Mouse (Mus musculus): ENCODE measurements around the gene Kremen1.

The Kremen1 gene

DNA sequence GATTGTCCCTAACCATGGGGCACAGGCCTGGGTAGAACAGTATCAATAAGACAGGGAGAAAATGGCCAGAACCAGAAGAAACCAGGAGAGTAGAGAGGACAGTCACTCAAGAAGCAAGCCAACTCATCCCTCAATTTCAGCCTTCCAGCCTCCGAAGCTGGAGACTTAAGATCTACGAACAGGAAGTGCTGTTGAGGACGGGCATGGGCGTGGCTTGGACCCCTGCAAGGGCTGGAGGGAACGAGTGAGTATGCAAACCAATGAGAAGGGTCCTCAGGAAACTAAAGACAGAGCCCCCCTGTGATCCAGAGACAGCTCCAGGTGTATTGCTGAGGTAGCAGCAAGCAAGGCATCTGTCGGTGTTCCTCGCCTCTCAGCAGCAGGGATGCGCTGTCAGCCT lies 97.0 kb downstream of the Kremen1 start:
- DNase-seq: no peak

- no peak for DNase-seq
Measured at GRCm38 (mm10) chr11:5163421-5163820, 97.9 kb downstream of the Kremen1 start.

DNA sequence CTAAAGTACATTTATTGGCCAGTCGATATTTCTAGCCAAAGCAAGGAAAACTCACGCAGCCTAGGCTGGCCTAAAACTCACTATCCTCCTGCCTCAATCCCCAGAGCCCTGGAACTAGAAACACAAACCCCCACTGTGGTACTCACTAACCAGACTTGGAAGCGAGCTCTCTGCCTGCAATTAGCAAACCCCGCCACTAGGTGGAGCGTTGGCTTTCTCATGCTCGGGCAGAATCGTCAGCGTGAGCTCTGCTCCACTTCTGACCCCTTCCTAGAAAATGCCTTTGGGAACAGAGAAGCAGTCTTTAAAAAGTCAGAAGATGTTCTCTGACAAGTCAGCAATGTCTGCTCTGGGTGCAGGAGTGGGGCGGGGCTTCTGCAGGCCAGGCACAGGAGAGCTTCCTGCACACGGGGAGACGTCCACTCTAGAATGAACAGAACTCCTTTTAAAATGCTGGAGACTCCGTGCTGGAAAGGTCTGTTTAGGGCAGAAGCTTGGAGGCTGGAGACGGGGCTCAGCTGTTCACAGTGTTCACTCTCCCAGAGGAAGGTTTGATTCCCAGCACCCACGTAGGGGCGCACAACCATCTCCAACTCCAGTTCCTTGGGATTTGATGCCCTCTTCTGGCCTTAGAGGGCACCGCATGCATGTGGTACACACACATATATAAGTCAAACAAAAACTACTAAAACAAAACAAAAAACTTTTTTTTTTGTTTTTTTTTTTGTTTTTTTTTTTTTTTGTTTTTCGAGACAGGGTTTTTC lies 100.5 kb downstream of the Kremen1 start:
- DNase-seq: peak in 1 of 2 experiments; percentile 56

- DNase-seq: no peak
Measured at GRCm38 (mm10) chr11:5158056-5158455, 103.3 kb downstream of the Kremen1 start.

DNA sequence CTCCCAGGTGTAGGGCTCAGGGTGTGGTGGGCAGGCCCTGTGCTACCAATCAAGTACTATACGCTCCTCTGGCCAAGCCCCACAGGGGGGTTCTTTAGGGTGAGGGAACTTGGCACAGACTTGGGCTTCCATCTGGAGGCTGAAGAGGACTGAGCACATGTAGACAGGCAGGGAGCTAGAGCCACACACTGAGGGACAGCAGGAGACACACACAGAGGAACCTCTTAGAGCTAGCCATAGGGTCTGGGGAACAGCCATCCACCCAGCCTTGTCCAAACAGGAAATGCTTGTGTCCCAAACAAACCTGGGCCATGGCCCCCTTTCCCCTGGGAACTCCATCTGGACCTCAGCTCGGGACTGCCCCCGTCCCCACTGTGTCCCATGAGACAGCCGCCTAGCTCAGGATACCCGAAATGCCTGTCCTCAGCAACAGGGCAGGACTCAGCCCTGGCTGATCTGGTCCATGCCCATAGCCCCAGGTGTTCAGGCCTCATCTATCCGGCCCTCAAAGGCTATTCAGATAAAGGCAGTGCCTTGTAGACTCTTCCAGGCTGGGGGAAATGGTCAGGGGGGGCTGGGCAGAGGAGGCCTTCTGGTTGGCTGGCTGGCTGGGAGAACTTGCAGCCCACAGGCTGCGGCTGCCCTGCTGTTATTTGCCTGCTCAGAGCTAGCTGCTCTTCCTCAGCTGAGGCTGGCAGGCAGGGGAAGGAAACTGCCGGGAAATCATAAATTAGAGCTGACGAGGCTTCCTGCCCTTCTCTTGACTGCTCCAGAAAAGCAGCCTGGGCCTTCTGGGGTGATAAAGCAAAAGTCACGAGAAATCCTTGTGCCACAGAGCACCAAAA lies 106.2 kb downstream of the Kremen1 start:
- DNase-seq: peak; percentile 55 to 71

DNA sequence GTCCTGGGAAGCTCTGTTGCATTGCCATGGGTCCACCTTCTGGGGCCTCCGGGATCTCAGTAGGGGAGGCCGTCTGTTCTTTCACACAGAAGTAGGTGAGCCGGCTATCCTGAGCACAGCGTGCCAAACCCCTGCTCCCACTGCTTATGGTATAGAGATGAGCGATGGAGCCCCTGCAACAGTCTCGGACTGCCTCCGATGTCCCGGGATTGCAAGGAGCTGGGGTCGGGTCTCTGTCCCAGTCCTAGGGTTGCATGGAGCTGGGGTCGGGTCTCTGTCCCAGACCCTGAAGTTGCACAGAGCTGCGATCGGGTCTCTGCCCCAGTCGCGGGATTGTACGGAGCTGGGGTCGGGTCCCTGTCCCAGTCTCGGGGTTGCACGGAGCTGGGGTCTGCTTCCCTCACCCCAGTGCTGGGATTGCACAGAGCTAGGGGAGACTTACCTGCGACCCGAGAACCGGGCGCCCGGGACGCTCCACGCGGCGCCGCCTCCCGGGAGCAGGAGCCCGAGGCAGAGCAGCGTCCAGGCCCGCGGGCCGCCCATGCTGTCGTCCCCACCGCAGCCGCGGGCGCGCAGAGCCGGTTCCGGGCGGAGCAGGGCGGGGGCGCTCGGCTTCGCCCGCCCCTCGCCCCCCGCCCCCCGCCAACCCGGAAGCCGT lies 109.5 kb downstream of the Kremen1 start, which contains the start of gene Emid1:
Gene Emid1, minus strand, starts transcription at position 578 of the 658 bp plus-strand sequence.
- DNase-seq: no peak

- peak in 1 of 2 experiments; percentile 29 for DNase-seq
Measured at GRCm38 (mm10) chr11:5151247-5151630, 110.1 kb downstream of the Kremen1 start.

DNA sequence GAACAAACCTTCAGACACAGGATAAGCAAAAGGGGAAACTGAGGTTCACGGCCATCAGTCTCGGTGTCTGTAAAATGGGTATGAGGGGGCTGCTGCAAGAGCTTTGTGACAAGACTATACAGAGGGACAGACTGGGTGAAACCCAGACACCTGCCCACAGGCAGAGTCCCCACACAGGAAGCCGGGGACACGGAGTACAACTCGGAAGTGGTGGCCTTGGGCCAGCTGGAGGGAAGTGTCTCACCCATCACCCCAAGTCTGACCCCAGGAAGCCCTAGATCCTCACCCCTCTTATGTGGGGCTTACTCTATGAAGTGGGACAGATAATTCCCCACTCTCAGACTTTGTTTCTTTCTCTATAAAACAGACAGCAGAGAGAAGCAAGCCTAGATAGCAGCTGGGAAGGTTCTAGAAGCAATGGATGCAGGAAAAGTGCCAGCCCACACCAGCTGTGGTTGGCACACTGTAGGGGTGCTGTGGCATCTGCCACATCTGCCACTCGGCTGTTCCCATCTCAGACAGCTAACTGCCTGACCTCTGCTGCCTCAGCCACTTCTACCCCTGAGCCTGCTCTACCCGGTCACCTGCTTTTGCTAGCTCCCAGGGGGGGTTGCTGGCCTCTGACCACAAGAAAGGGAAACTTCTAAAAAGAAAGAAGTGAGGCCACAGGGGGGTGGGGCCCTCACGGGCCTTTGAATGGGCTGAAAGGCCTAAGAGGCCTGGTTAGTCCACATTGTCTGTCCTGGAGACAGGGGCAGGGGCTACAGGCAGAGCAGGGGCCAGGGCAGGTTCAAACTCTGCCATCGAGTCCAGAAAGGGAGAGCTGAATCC lies 110.7 kb downstream of the Kremen1 start:
- no peak for DNase-seq

DNA sequence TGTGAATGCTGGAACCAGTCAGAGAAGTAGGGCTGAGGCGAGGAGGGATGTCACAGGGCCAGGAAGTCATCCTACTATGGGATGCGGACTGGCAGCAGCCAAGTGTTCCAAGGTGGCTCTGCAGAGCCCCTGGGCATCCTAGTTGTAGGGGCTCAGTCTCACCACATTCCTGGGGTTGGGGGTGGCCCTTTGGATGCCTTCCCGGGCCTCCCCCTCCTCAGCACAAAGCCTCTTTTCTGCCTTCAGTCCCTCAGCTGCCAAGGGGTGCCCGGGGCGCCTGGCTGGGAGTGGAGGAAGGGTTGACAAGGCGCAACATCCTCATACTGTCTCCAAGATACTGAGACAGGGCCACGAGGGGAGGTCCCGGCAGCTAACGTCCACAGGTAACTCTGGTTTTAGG lies 111.4 kb downstream of the Kremen1 start:
- DNase-seq: no peak

DNA sequence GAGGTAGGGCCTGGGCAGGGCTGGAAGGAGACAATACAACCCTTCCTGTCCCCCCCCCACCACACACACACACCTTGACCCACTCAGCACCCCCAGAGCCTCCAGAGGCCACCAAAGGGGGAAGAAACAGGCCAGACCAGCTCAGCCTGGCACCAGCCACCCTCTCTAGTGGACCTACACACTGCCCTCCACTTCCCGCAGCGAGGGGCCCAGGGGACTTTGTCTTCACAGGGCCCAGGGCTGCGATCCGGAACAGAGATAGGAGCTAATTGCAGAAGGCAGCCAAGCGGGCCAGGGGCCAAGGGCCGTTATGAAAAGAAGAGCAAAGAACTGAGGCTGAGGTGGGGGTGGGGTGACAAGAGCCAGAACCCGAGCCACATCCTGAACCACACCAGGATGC lies 112.1 kb downstream of the Kremen1 start:
- peak; percentile 69 to 78 for DNase-seq

DNA sequence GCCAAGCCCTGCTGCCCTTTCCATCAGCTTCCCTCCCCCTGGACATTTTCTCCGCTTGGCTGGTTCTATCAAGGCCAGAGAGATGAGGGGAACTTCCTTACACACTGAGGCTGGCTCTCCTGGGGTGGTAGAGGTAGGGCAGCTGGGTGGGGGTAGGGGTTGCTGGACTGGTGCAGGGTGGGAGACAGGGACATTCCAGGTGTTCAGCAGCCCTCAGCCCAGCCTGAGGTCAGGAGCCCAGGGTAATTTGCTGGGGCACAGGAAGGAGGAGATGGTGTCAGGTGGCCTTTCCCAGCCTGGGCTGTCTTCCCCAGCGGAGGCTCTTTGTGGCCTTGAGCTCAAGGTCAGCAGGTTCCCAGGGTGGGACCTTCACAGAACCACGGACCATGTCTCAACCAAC lies 115.8 kb downstream of the Kremen1 start:
- DNase-seq: no peak

- DNase-seq: no peak
Measured at GRCm38 (mm10) chr11:5141965-5142364, 119.4 kb downstream of the Kremen1 start.

Measured in kidney, adult 8-10 months (tissue).